8 mouse cellular contexts compared by ENCODE assay signal in the genomic region with DNA sequence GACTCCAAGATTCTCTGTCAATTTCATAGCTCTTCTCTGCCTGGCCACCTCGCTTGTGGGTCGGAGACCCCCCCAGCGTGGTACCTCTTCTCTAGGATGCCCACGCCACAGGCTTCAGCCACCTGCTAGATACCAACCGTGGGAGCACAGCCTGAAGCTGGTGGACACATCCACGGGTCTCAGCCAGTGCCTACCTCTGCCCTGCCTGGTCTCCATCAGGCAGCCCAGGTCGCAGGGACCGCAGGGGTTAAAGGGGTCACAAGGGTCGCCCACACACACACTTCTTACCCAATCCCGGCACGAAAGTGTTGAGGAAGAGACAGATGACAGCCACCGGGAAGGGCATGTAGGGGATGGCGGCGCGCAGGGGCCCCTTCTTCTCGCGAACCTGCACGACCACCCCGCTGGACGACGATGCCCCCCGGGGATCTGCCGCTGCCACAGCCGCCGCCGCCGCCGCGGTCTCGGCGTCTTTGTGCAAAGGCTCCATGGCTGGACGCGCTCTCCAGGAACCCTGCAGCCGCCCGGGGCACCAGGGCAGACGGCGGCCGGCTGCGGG. TPM values are rescaled to one million over a fixed set of nuclear protein-coding genes. Genes with fewer than 3 reads are reported as not detected.
DNase-seq lines count a peak whose midpoint lies in the region; ATAC-seq lines count a peak whose summit lies in the region.

No protein-coding gene starts in this region.

- ATAC-seq in forebrain, embryonic 15.5 days (replicated peaks), result no peak
- ATAC-seq in limb, embryonic 15.5 days (ENCODE audit: insufficient number of reproducible peaks, low FRiP score, low TSS enrichment, low read depth), result no peak

- peaks cover 25% of the 10 kb centered on the region for H3K4me1 ChIP-seq in forebrain, embryonic 15.5 days
- H3K4me1 ChIP-seq in limb, embryonic 15.5 days, result peaks cover 26% of the 10 kb centered on the region

- H3K27me3 ChIP-seq in forebrain, embryonic 15.5 days, result peaks cover 37% of the 10 kb centered on the region
- peaks cover 63% of the 10 kb centered on the region for H3K27me3 ChIP-seq in limb, embryonic 15.5 days
- H3K27me3 ChIP-seq in splenic B cell, adult 2 months (ENCODE audit: control insufficient read depth, insufficient read depth, low read length, poor library complexity, severe bottlenecking), result peaks cover 2% of the 10 kb centered on the region

- peak overlapping the region; percentile 58 for H3K9ac ChIP-seq in forebrain, embryonic 15.5 days (replicated peaks)
- peak overlapping the region; percentile 31; the same call in 1 of the 2 replicates for H3K9ac ChIP-seq in limb, embryonic 15.5 days

- H3K27ac ChIP-seq in forebrain, embryonic 15.5 days (replicated peaks), result no peak overlapping the region
- H3K27ac ChIP-seq in limb, embryonic 15.5 days, result no peak overlapping the region

- WGBS in forebrain, embryonic 15.5 days, result 3% methylated on average over 36 of the region's 39 CpGs
- 5% methylated on average over 33 of the region's 39 CpGs for WGBS in limb, embryonic 15.5 days

- H3K4me3 ChIP-seq in forebrain, embryonic 15.5 days, result peak overlapping the region; percentile 51
- H3K4me3 ChIP-seq in limb, embryonic 15.5 days, result peak overlapping the region; percentile 44

- H3K9me3 ChIP-seq in forebrain, embryonic 15.5 days, result no peaks in the 10 kb centered on the region
- H3K9me3 ChIP-seq in limb, embryonic 15.5 days, result no peaks in the 10 kb centered on the region

- DNase-seq in right cerebral cortex, postnatal 25 days, result peak; percentile 30
- DNase-seq in right cerebral cortex, postnatal 36 days (ENCODE audit: low spot score in 2 of 2), result no peak
- DNase-seq in splenic B cell, adult 2 months (ENCODE audit: low read depth, low spot score), result peak; percentile 13
- no peak for DNase-seq in cerebellum, postnatal 10 days
- DNase-seq in layer of hippocampus, postnatal 36 days, result no peak
- no peak for DNase-seq in cerebellum, postnatal 4 days (ENCODE audit: low spot score in 2 of 2)

- peak overlapping the region; percentile 87 for H3K4me2 ChIP-seq in forebrain, embryonic 15.5 days (replicated peaks)
- H3K4me2 ChIP-seq in limb, embryonic 15.5 days, result peak overlapping the region; percentile 91

- no peaks in the 10 kb centered on the region for H3K36me3 ChIP-seq in forebrain, embryonic 15.5 days
- no peaks in the 10 kb centered on the region for H3K36me3 ChIP-seq in limb, embryonic 15.5 days
- no peaks in the 10 kb centered on the region for H3K36me3 ChIP-seq in splenic B cell, adult 2 months (ENCODE audit: control insufficient read depth, insufficient read depth, low read length, poor library complexity, severe bottlenecking)

RNA-seq across cellular contexts. Expression of gene Stum, which starts 0.4 kb away (rescaled TPM):
- polyA plus RNA-seq in forebrain, embryonic 15.5 days (2015; fragmentation: Nextera tagmentation; extraction: Ambion mirVana), result 4.1 and 4.2 TPM in 2 replicates
- 3.9 and 4.4 TPM in 2 replicates for polyA plus RNA-seq in limb, embryonic 15.5 days (2015; fragmentation: Nextera tagmentation; extraction: Ambion mirVana)
- 100 to 1,000 TPM; 294 to 316 TPM for total RNA-seq in layer of hippocampus, postnatal 36 days (2021)

Comparison
In these comparisons a context has a peak if more than half of its experiments do, and no peak if none do; other contexts are left out.
1. DNase-seq: peak in right cerebral cortex, postnatal 25 days (single experiment) and splenic B cell, adult 2 months (single experiment); none in right cerebral cortex, postnatal 36 days (0 of 2), cerebellum, postnatal 10 days (0 of 2), layer of hippocampus, postnatal 36 days (0 of 2) and cerebellum, postnatal 4 days (0 of 2).